Comparison of ENCODE assay signal across 8 mouse cellular contexts in the genomic region with DNA sequence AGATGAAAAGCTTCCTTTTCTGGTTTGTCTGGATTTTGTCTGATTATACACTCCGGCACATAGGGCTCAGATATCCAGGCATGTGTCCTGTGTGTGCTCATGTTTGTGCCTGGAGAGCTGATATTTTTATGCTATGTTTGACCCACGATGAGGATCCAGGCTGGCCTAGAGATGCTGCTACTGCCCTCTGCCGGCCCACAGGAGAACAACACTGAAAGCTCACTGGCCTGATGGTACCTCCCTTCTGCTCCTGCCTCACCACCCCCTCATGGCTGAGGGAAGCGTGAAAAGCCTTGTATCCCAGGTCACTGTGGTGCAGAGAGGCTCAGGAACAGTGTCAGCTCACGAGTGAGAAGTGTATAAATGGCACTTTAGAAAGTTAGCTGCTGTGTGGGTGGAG. TPM values are rescaled to one million over a fixed set of nuclear protein-coding genes. Genes with fewer than 3 reads are reported as not detected.
DNase-seq lines count a peak whose midpoint lies in the region; ATAC-seq lines count a peak whose summit lies in the region.

No protein-coding gene starts in this region.

- peak; percentile 70 for DNase-seq in Muller cell, postnatal 12 days (ENCODE audit: inconsistent ontology term)
- DNase-seq in cerebellum, adult 11-12 months, result peak; percentile 83
- peak; percentile 44 for DNase-seq in hindlimb bud, embryonic 11.5 days (ENCODE audit: extremely low spot score, low read depth, low spot score)
- peak; percentile 82 to 83 for DNase-seq in left cerebral cortex, adult 18-20 months (ENCODE audit: low spot score in 2 of 2)
- DNase-seq in right cerebral cortex, adult 18-20 months, result peak; percentile 80
- peak; percentile 82 for DNase-seq in urinary bladder, postnatal 25 days (ENCODE audit: low spot score)

- peak; percentile 96 for ATAC-seq in frontal cortex, adult (ENCODE audit: low TSS enrichment)
- ATAC-seq in megakaryocyte, adult 5-6 weeks (ENCODE audit: poor library complexity, severe bottlenecking), result peak; percentile 97

RNA-seq across cellular contexts. Expression of gene Ankrd2, which starts 9.6 kb away (rescaled TPM):
- total RNA-seq in left cerebral cortex, adult 18-20 months (2021), result under 1 TPM; 0.30 to 0.44 TPM
- total RNA-seq in megakaryocyte, adult 5-6 weeks (2015), result not detected in 2 replicates
- total RNA-seq in megakaryocyte, adult 5-6 weeks (2017), result not detected in 2 replicates

RNA-seq across cellular contexts. Expression of gene Hoga1, which starts 19.3 kb away (rescaled TPM):
- total RNA-seq in left cerebral cortex, adult 18-20 months (2021), result 1 to 10 TPM; 4.9 to 5.0 TPM
- total RNA-seq in megakaryocyte, adult 5-6 weeks (2015), result not detected in 2 replicates
- 0.20 and 1.2 TPM in 2 replicates for total RNA-seq in megakaryocyte, adult 5-6 weeks (2017)

RNA-seq across cellular contexts. Expression of gene 4933411K16Rik, which starts 25.9 kb away (rescaled TPM):
- total RNA-seq in left cerebral cortex, adult 18-20 months (2021), result under 1 TPM; 0.53 to 0.73 TPM
- not detected in 2 replicates for total RNA-seq in megakaryocyte, adult 5-6 weeks (2015)
- total RNA-seq in megakaryocyte, adult 5-6 weeks (2017), result not detected in 2 replicates

RNA-seq across cellular contexts. Expression of gene Ubtd1, which starts 44.6 kb away (rescaled TPM):
- 10 to 100 TPM; 12.0 to 12.2 TPM for total RNA-seq in left cerebral cortex, adult 18-20 months (2021)
- 15.1 and 17.0 TPM in 2 replicates for total RNA-seq in megakaryocyte, adult 5-6 weeks (2015)
- 11.9 and 12.2 TPM in 2 replicates for total RNA-seq in megakaryocyte, adult 5-6 weeks (2017)

RNA-seq across cellular contexts. Expression of gene Mms19, which starts 45.2 kb away (rescaled TPM):
- 10 to 100 TPM; 30.9 to 32.3 TPM for total RNA-seq in left cerebral cortex, adult 18-20 months (2021)
- 18.5 and 24.7 TPM in 2 replicates for total RNA-seq in megakaryocyte, adult 5-6 weeks (2015)
- total RNA-seq in megakaryocyte, adult 5-6 weeks (2017), result 21.7 and 33.8 TPM in 2 replicates

Comparison
In these comparisons a context has a peak if more than half of its experiments do, and no peak if none do; other contexts are left out.
1. Peak in every context shown above with its lines: DNase-seq and ATAC-seq.